Mouse (Mus musculus) limb, embryonic 12.5 days (tissue): Measurements from ENCODE around the gene BC049730. TPM values are rescaled to one million over a fixed set of nuclear protein-coding genes. Genes with fewer than 3 reads are reported as not detected.

ENCODE experiments used
- polyA plus RNA-seq: library from polyadenylated mRNA; unstranded; fragments of >200 nt; fragmentation: Nextera tagmentation; extraction: Ambion mirVana; gene quantifications from 2 replicates; pipeline ENCODE4 v1.2.1, GENCODE M21; 2016

BC049730 gene
- polyA plus RNA-seq, 1 experiment from 2014 or later: not detected

Other genes starting within 250 kb of the BC049730 start
- 1.8 and 2.6 TPM in 2 replicates for gene Plaur, start 246.8 kb upstream of the BC049730 start, polyA plus RNA-seq
- gene Cadm4, start 227.2 kb upstream of the BC049730 start, polyA plus RNA-seq: 6.5 and 7.0 TPM in 2 replicates
- gene Zfp428, start 202.2 kb upstream of the BC049730 start, polyA plus RNA-seq: 94.4 and 101 TPM in 2 replicates
- gene AC161166.1, start 196.8 kb upstream of the BC049730 start, polyA plus RNA-seq: 0.52 and 1.1 TPM in 2 replicates
- 10.8 and 11.6 TPM in 2 replicates for gene Irgq, start 178.6 kb upstream of the BC049730 start, polyA plus RNA-seq
- not detected in 2 replicates for gene Pinlyp, start 163.1 kb upstream of the BC049730 start, polyA plus RNA-seq
- 131 and 134 TPM in 2 replicates for gene Xrcc1, start 163.0 kb upstream of the BC049730 start, polyA plus RNA-seq
- gene Ethe1, start 121.7 kb upstream of the BC049730 start, polyA plus RNA-seq: 25.1 and 25.6 TPM in 2 replicates
- 3.6 and 4.0 TPM in 2 replicates for gene Zfp575, start 121.6 kb upstream of the BC049730 start, polyA plus RNA-seq
- gene Phldb3, start 98.5 kb upstream of the BC049730 start, polyA plus RNA-seq: 0.18 and 0.20 TPM in 2 replicates
- gene Lypd3, start 72.7 kb upstream of the BC049730 start, polyA plus RNA-seq: 3.1 and 3.3 TPM in 2 replicates
- not detected in 2 replicates for gene Tex101, start 32.6 kb upstream of the BC049730 start, polyA plus RNA-seq
- gene Gm4763, start 17.7 kb downstream of the BC049730 start, polyA plus RNA-seq: not detected in 2 replicates
- not detected in 2 replicates for gene Cd177, start 51.1 kb downstream of the BC049730 start, polyA plus RNA-seq
- gene Ceacam10, start 68.0 kb downstream of the BC049730 start, polyA plus RNA-seq: not detected in 2 replicates
- gene Gm9844, start 153.0 kb downstream of the BC049730 start, polyA plus RNA-seq: 14.2 and 22.2 TPM in 2 replicates
- gene Lypd4, start 160.7 kb downstream of the BC049730 start, polyA plus RNA-seq: not detected in 2 replicates
- not detected in 2 replicates for gene Dmrtc2, start 160.8 kb downstream of the BC049730 start, polyA plus RNA-seq
- gene Rps19, start 175.1 kb downstream of the BC049730 start, polyA plus RNA-seq: 2,324 and 2,343 TPM in 2 replicates
- 0.51 and 0.86 TPM in 2 replicates for gene Cd79a, start 188.1 kb downstream of the BC049730 start, polyA plus RNA-seq
- gene Arhgef1, start 193.7 kb downstream of the BC049730 start, polyA plus RNA-seq: 119 and 126 TPM in 2 replicates
- not detected in 2 replicates for gene Gm4881, start 235.3 kb downstream of the BC049730 start, polyA plus RNA-seq